Mouse (Mus musculus): Measurements from ENCODE around the gene 2810004N23Rik. TPM values are rescaled to one million over a fixed set of nuclear protein-coding genes. Genes with fewer than 3 reads are reported as not detected.
"Not testable (repeated sequence)": the region's sequence is repeated elsewhere in the genome, so short reads cannot be mapped to it uniquely, and the experiment has no call there.

The 2810004N23Rik gene
- total RNA-seq, 2 experiments from 2014 or later: 20.3 to 21.6 TPM

DNA sequence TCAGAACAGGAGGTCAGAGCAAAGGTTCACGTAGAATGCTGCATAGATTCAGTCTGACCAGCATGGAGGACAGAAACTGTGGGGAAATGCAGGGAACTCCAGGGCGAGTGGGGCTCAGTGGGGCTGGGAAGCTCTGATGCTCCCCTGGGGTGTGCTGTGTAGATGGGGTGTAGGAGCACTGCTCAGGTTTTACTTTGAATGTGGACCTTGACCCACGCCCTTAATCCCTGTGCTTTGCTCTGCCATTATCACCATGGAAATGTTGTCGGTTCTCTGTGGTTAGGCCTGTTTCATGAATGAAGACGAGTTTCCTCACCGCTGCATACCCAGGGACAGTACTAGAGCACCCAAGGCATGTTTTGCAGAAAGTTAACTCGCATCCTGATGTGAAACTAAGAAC is 8.6 kb upstream of the 2810004N23Rik start:
- DNase-seq (ENCODE audit: low spot score in 2 of 2): no peak
- intact Hi-C loops (cut with DNase I): no loop called here

DNA sequence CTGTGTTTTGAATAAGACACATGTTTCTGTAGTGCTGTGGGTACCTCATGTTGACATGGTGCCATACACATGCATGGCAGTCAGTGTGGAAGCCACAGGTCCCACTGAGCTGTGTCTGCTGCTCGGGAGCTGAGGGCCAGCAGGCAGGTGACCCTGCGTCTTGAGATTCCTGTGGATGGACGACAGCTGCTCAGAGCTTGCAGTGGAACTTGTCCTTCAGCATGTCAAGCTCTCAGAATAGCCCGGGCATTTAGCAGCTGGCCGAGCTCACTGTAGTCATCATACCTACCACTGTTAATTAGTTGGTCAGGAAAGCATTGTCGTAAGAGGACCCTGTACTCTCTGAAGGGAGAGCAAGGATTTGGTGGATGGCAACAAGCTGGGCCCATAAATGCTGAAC is 6.8 kb upstream of the 2810004N23Rik start:
- intact Hi-C loops (cut with DNase I): no loop called here
- no peak for DNase-seq (ENCODE audit: low spot score in 2 of 2)

DNA sequence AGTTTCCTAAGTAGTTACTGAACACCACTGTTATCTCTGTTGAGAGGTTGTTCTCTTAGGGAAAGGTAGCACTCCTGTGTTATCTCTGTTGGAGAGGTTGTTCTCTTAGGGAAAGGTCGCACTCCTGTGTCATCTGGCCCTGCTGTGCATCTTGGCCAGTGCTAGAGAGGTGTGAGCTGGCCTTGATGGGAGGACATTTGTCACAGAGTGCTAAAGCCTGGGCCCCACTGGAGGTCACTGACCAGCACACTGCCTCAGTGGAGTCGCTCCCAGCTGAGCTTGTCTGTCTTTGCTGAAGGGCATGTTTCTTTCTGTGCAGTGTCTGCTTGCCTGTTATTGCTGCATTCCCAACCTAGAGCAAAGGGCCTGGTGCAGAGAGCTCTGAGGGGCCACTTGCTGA is 4.2 kb upstream of the 2810004N23Rik start:
- intact Hi-C loops (cut with DNase I): no loop called here
- DNase-seq (ENCODE audit: low spot score in 2 of 2): no peak

DNA sequence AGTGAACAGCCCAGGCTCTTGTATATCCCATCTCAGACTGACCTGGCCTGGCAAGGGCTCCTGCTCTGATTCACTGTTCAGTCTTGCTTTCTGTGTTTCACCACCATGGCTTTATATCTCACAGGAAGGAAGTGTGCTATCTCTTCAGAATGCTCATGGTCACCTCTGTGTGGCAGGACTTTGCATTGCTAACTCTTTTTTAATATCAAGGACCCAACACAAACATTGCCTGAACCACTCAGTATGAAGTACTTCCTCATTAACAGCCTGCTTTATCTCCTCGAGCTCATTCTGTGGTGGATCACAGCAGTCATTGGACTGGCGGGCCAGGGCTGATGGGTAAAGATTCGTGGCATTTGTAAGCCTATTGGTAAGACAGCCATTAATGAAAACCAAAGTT is 3.7 kb upstream of the 2810004N23Rik start:
- no peak for DNase-seq (ENCODE audit: low spot score in 2 of 2)
- intact Hi-C loops (cut with DNase I): no loop called here

DNA sequence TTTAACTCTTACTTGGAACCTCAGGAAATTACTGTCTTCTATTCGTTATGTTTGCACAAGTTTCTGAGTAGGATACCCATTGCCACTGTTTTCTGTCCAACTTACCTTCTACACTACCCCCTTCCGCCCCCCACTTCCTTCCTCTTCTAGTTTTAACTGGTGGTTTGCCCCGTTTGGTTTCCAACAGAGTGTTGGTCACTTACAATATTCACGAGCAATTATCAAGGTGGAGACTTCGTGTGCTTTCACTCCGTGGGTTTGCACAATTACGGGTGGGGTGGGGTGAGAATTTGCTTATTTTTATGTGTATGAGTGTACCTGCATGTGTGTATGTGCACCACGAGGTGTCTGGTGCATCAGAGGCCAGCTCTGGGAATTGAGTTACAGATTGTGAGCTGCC is 809 bp upstream of the 2810004N23Rik start:
- DNase-seq (ENCODE audit: low spot score in 2 of 2): no peak
- intact Hi-C loops (cut with DNase I): no loop called here

DNA sequence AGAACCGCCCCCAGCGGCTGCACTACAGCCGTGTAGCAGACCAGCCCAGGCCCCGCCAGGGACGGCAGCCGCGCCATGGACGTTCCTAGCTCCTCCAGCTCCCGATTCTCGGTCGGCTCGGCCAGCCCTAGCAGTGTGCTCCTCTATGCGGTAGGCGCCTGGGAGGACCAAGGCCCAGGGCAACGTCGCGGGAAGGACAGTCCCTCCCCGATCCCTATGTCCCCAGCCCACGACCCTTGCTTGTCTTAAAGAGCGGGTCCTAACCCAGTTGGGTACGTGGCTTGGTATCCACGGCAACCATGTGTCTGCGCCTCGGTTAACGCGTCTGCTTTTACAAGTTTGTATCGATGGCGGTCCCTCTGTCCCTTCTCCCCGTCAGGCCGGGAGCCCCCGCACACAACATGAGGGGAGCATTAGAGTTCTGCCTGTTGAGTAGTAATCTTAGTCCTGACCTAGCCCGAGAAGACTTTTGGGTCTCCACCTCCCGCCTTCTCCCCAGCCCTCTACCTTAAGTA is 300 bp upstream of the 2810004N23Rik start:
- intact Hi-C loops (cut with DNase I): no loop called here
- DNase-seq (ENCODE audit: low spot score in 2 of 2): no peak

DNA sequence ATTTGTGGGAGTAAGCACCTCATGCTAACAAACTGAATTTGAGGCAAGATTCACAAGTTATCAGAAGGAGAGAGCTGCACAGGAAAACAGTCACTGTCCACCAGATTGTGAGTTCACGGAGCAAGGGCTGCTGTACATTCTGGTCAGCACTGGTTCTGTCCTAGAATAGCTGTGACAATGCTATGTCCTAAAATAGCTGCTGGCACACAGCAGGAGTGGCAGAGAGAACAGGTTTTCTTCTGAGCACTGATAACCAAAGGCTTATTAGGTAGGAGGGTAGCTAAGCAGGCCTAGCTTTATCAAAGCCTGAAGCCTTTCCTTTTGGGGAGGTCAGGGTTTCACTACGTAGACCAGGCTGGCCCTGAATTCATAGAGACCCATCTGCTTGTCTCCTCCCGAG is 2.7 kb downstream of the 2810004N23Rik start:
- intact Hi-C loops (cut with DNase I): no loop called here

DNA sequence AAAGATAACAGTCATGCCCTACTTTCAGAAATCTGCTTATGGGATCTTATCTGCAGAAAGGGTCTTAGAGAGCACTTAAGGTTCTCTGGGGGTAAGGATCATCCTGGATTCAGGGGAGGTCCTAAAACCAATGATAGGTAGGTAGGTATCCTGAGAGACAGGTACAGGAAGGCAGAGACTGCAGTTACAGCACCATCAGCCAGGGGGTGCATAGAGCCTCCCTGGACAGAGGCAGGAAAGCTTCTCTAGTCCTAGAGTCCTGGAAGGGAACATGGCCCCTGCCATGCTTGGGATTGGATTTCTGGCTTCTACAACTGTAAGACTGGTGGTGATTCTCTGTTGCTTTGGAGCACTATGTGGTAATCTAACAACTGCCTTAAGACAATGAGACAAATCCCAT is 3.5 kb downstream of the 2810004N23Rik start:
- intact Hi-C loops (cut with DNase I): no loop called here
- no peak for DNase-seq (ENCODE audit: low spot score in 2 of 2)

More for the DNA sequence above, 2.7 kb downstream of the 2810004N23Rik start:
- no peak for DNase-seq (ENCODE audit: low spot score in 2 of 2)

DNA sequence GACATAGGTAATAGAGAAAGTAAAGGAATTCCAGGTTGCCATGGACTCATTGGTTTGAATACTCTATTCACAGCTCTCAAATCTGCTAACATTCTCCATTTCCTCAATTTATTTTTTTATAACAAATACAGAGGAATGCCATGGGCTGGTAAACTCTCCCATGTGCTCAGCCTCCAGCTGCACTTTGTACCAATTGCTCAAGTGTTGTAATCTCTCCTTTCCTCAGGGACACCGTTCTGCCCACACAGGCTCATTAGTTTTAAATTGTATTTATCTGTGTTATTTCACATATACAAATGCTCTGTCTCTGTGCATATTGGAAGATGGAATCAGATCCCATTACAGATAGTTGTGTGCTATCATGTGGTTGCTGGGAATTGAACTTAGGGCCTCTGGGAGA is 9.4 kb downstream of the 2810004N23Rik start:
- intact Hi-C loops (cut with DNase I): no loop called here
- DNase-seq (ENCODE audit: low spot score in 2 of 2): no peak

DNA sequence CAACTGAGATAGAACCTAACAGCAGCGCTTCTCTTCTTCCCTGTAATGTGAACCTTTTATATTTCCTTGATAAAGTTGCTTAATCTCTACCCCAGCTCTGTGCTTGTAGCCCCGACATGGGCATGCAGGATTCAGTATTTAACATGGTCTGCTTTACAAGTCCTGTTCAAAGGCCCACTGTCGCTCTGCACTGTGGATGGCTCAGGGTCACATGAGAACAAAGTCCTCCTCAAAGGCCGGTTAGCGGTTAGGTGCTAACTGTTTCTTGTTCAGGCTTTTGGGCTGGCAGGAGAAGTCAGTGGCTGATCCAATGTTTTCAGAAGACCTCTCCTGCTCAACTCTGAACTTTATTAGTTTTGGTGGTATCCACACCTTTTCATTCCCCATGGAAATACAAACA is 17.3 kb downstream of the 2810004N23Rik start:
- DNase-seq (ENCODE audit: low spot score in 2 of 2): no peak
- intact Hi-C loops (cut with DNase I): no loop called here

DNA sequence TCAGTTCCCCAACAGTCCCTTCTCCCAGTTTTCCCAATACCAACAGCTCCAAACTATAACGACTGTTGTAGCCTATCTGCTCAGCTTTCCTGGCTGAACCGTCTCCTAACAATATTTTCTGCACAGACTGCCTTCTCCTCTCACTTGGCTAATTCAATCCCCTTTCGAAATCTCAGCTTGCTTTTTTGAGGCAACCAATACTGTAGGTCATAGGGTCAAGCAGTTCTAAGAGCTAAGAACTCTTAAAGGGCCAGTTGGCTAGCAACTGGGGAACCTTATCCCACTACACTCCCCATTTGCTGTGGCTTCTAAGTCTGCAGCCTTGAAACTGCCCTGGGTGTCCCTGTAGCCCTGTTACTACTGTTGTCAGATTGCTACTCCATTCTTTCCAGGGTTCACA is 17.8 kb downstream of the 2810004N23Rik start:
- intact Hi-C loops (cut with DNase I): no loop called here
- DNase-seq (ENCODE audit: low spot score in 2 of 2): no peak

DNA sequence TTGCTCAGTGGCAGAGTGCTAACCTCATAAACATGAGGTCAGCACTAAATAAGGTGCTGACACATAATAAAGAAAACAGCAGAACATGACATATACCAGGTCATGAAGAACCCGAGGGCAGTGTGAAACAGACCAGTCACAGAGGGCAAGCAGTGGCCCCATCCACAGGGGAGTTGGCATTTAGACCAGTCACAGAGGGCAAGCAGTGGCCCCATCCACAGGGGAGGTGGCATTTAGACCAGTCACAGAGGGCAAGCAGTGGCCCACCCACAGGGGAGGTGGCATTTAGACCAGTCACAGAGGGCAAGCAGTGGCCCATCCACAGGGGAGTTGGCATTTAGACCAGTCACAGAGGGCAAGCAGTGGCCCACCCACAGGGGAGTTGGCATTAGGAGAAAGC is 20.0 kb downstream of the 2810004N23Rik start:
- intact Hi-C loops (cut with DNase I); DNase-seq (ENCODE audit: low spot score in 2 of 2): not testable (repeated sequence)

DNA sequence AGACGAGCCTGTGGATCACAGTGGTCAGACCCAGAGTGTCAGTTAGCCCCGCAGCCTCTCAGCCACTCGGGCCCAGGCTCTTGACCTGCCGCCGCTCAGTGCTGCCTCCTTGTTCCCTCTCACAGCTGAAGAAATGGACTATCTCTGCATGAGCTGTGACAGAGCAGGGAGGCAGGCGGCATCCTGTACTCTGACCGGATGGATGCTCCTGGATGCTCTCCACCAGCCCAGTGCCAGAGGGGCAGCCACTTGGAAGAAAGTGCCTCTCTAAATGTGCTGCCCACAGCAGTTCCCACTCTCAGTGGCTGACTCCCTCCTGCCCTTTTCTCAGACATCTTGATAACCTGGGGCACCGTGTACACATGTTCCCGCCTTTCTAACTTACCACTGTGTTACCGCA is 21.1 kb downstream of the 2810004N23Rik start:
- intact Hi-C loops (cut with DNase I): no loop called here
- DNase-seq (ENCODE audit: low spot score in 2 of 2): no peak

DNA sequence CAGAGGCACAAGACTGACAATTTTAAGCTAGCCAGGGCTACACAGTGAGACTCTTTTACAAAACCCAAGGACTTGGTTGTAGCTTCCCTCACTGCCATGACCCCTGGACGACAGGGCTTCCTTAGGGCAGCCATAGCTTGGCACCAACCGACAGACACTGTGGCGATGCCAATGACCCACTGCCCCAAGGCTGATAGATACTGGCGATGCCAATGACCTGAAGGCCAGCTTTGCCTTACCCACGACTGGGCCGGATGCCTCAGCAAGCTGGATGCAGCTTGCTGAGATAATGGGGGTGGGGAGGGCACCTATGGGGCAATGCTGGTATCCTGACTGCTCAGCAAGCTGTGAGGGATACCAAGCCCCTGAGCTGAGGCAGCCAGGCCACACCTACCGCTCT is 22.0 kb downstream of the 2810004N23Rik start:
- intact Hi-C loops (cut with DNase I): no loop called here
- DNase-seq (ENCODE audit: low spot score in 2 of 2): no peak

DNA sequence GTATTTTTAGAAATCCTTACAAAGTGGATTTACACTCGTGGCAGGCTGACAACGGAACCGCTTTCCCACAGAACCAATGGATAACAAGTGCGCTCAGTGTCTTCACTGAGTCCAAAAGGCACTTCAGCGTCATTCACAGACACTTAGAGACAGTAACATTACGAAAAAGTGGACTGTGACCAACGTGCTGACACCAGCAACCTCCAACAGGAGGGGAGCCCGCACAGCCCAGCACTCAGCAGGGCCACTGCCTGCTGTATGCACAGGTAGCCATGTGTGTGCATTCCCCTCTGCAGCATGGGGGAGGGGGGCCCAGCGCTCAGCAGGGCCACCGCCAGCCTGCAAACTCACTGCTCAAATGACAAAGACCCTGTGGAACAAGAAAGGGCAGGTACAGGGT is 23.5 kb downstream of the 2810004N23Rik start:
- no peak for DNase-seq (ENCODE audit: low spot score in 2 of 2)
- intact Hi-C loops (cut with DNase I): no loop called here

DNA sequence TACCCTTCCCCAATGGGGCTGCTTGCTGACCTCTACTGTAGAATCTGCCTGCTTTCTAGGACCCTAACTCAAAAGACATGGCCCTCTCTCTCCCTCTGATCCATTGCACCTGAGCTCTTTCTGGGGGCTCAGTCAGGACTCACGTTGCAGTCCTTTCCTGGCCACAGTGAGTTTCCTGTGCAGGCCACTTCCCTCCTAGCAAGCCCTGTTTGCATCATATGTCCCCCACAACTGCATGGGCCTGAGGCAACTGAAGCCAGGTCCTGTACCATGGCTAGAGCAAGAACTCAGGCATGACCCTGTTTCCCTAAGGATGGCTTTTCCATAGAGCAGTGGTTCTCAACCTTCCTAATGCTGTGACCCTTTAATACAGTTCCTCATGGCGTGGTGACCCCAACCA is 25.0 kb downstream of the 2810004N23Rik start:
- no peak for DNase-seq (ENCODE audit: low spot score in 2 of 2)
- intact Hi-C loops (cut with DNase I): no loop called here

DNA sequence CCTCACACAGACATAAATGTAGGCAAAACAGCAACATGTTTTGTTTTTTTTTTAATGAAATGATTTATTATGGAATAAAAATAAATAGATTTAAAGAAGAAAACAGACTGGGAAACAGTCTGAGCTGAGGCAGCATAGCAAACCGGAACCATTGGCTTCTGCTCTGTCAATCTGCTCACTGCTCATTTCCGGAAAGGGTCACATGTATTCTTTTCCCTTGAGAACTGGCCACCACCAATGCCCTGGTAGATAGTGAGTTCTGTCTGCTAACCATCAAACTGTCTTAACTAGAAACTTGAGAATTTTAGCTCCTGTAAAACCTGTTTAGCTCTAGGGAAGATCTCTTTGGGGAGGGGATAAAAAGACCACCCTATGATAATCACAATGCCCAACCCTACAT is 26.0 kb downstream of the 2810004N23Rik start:
- DNase-seq (ENCODE audit: low spot score in 2 of 2): no peak
- intact Hi-C loops (cut with DNase I): no loop called here

DNA sequence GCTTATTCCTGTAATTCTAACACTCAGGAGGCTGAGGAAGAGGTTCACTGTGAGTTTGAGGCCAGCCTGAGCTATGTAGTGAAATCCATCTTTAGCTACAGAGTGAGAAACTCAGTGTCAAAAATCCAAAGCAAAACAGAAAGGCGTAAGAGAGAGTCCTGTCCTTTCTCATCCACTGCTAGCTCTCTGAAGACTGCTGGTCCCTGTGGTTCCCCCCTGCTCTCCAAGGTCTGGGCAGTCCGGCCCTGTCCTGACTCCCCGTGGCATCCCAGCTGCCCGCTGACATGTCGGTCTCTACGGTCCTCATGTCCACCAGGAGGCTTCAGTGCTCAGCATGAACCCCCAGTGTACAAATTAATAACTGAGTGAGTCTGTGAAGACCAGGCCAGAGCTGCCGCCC is 26.6 kb downstream of the 2810004N23Rik start:
- no peak for DNase-seq (ENCODE audit: low spot score in 2 of 2)
- intact Hi-C loops (cut with DNase I): no loop called here

DNA sequence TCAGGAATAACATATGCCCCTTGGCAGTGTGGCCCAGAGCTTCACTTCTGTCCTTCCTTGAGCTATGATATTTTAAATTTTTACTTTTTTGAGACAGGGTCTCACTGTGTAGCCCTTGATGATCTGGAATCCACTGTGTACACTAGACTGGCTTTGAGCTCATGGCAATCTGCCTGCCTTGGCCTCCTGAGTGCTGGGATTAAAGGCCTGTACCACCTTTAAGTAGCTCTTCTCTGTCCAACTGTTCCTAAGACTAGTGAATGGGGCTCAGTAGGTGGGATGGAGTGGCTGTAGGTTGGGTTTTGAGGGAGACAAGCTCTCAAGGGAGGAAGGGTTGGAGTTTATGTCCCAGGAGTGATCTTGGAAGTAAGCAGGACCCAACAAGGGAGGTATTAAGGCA is 27.1 kb downstream of the 2810004N23Rik start:
- DNase-seq (ENCODE audit: low spot score in 2 of 2): no peak
- intact Hi-C loops (cut with DNase I): no loop called here

DNA sequence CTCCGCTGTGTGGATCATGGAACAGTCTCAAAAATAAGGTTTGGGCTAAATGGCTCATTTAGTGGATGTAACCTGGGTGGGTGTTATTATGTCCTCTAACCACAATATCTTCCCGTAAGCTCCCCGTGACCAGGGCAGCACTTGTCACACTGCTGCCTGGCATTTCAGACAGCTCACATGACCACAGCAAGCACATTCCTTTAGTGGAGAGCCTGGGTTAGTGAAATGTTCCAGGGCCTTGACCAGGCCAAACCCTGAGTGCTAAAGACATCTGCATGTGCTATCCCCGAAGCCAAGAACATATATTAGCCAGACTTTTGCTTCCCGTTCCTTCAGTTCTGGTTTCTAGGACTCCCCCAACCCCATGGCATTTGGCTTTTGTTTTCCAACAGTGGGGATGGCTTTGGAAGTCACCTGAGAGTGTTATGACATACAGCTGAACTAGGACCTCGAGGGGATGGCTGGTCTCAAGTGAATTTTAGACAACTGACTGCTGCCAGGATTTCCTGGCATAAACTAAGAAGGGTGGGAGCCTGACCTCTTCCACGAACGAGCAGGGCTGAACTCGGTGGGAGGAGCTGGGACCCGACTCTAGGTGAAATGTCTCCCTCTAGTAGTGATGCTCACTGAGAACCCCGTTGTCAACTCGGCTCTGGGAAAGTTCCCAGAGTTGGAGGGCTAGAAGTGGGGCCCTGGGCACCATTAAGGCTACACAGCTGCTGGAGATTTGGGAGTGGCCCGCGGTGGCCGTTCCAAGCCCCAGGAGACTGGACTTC is 29.3 kb downstream of the 2810004N23Rik start:
- intact Hi-C loops (cut with DNase I): no loop called here
- no peak for DNase-seq (ENCODE audit: low spot score in 2 of 2)

DNA sequence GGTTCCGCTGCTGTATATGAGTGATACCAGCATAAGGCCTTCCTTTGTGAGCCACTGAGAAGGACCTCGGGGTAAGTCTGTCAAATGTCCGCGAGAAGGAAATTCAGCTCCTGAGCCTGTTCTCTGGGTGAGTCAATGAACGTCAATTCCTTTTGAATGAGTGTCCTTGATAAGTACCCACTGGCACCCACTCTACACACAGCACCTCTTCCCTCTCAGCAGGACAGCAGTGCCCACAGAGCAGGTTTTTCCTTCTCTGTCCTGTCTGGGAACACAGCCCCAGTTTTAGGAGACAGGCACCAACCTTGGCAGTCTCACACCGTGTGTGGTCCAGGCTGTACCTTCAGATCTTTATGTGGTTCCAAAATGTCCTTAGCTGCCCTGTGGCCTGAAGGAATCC is 31.0 kb downstream of the 2810004N23Rik start:
- no peak for DNase-seq (ENCODE audit: low spot score in 2 of 2)
- intact Hi-C loops (cut with DNase I): no loop called here

DNA sequence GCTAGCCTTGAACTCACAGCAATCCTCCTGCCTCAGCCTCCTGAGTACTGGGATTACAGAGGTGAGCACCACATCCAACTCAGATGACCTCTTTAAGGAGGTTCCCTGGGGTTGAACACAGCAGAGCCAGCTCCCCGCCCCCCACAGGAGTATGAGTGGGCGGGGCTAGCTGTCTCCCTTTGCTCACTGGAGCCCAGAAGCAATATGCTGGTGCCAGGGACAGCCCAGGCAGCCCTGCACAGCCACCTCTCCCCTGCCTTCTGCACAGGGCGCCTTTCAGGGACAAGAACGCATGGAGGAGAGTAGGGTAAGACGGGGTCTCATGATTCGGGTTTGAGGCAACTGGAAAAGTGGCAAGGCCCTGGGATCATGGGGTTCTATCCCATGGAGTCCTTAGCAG is 31.4 kb downstream of the 2810004N23Rik start:
- no peak for DNase-seq (ENCODE audit: low spot score in 2 of 2)
- intact Hi-C loops (cut with DNase I): no loop called here

Measured in left cerebral cortex, postnatal 25 days (tissue).